In the genomic region with DNA sequence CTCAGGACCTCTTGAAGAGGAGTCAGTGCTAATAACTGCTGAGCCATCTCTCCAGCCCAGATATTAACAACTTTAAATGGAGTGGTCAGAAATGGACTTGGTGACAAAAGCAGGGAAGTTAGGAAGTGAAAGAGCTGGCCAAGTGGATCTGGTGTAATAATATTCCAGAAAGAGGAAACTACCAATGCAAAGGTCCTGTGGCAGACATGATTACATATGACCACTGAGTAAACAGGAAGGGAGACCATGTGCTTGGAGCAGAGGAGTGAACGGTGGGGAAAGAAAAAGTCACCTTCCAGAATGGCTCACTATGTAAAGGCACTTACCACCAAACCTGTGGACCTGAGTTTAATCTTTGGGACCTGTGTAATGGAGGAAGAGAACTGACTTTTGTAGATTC, we compare ENCODE assay signal across 21 mouse cellular contexts.
"Had no signal": no experiment of that assay in that cellular context is flagged by ENCODE, and none has a peak within 500 bp of the region (broad histone marks: within the 10 kb centered on the region; RNA-seq: fewer than 3 reads in every experiment).

No protein-coding gene starts in this region.

- H3K27me3 ChIP-seq: liver, embryonic 15.5 days; lung, embryonic 15.5 days; megakaryocyte, embryonic 14.5 days; midbrain, embryonic 13.5 days; midbrain, embryonic 15.5 days; neural tube, embryonic 13.5 days; neural tube, embryonic 15.5 days had no signal

- H3K9ac ChIP-seq: liver, embryonic 15.5 days; liver, postnatal 0 days; lung, embryonic 15.5 days; midbrain, embryonic 13.5 days; midbrain, embryonic 15.5 days; neural tube, embryonic 13.5 days; neural tube, embryonic 15.5 days had no signal

- H3K36me3 ChIP-seq: liver, embryonic 15.5 days; lung, embryonic 15.5 days; midbrain, embryonic 13.5 days; midbrain, embryonic 15.5 days; neural tube, embryonic 13.5 days; neural tube, embryonic 15.5 days had no signal

- ATAC-seq: liver, postnatal 0 days; lung, postnatal 0 days; midbrain, embryonic 13.5 days; midbrain, embryonic 15.5 days had no signal

- DNase-seq: liver, postnatal 0 days; lung, adult 2 months; retina, postnatal 1 day; right cerebral cortex, adult 18-20 months; right cerebral cortex, postnatal 25 days; right cerebral cortex, postnatal 4 days; spleen, adult 18-20 months; thymus, adult 18-20 months; thymus, postnatal 14 days; thymus, postnatal 36 days had no signal

- H3K4me1 ChIP-seq: lung, embryonic 15.5 days; midbrain, embryonic 13.5 days; midbrain, embryonic 15.5 days; neural tube, embryonic 13.5 days; neural tube, embryonic 15.5 days had no signal

- H3K4me2 ChIP-seq: liver, embryonic 15.5 days; lung, embryonic 15.5 days; midbrain, embryonic 11.5 days; midbrain, embryonic 13.5 days; midbrain, embryonic 15.5 days; neural tube, embryonic 13.5 days; neural tube, embryonic 15.5 days had no signal

- H3K27ac ChIP-seq: liver, embryonic 15.5 days; lung, embryonic 15.5 days; macrophage; midbrain, embryonic 13.5 days; midbrain, embryonic 15.5 days; neural tube, embryonic 13.5 days; neural tube, embryonic 15.5 days had no signal

- H3K4me3 ChIP-seq: liver, embryonic 15.5 days; lung, embryonic 15.5 days; megakaryocyte, embryonic 14.5 days; midbrain, embryonic 13.5 days; midbrain, embryonic 15.5 days; myocyte; neural tube, embryonic 13.5 days; neural tube, embryonic 15.5 days had no signal

- H3K9me3 ChIP-seq: liver, embryonic 15.5 days; lung, embryonic 15.5 days; megakaryocyte, embryonic 14.5 days; midbrain, embryonic 13.5 days; midbrain, embryonic 15.5 days; neural tube, embryonic 13.5 days; neural tube, embryonic 15.5 days had no signal
